Mouse (Mus musculus): Measurements from ENCODE around the gene Ntm. TPM values are rescaled to one million over a fixed set of nuclear protein-coding genes. Genes with fewer than 3 reads are reported as not detected.

Gene Ntm
- total and polyA plus RNA-seq, 3 experiments, result 1.6 to 1.9 (median 1.8) TPM

GRCm38 (mm10) chr9:29769361-29769760 lies 193.6 kb downstream of the Ntm start:
- intact Hi-C loops (cut with DNase I), result no loop called here
- Histone ChIP-seq H3K27me3 (ENCODE audit: control insufficient read depth, insufficient read depth, low read length) (no peaks in the 10 kb centered on the region), H3K79me2 (replicated peaks; ENCODE audit: control insufficient read depth, insufficient read depth, low read length) (no peaks in the 10 kb centered on the region), H3K36me3 (ENCODE audit: control insufficient read depth, insufficient read depth, low read length) (no peaks in the 10 kb centered on the region), H3K27ac (no peak overlapping the region), H3K4me1 (ENCODE audit: control insufficient read depth, insufficient read depth, low read length) (no peaks in the 10 kb centered on the region), H3K9ac (ENCODE audit: low read depth, low read length) (no peak overlapping the region), H3K4me3 (no peak overlapping the region)
- WGBS, result 43% methylated on average over 4 of the region's 4 CpGs
- no peak for TF ChIP-seq CTCF (IDR thresholded peaks at IDR 0.05)
- no peak for DNase-seq

- Histone ChIP-seq H3K4me3 (no peak overlapping the region), H3K27ac (no peak overlapping the region), H3K9ac (ENCODE audit: low read depth, low read length) (no peak overlapping the region), H3K79me2 (replicated peaks; ENCODE audit: control insufficient read depth, insufficient read depth, low read length) (no peaks in the 10 kb centered on the region), H3K27me3 (ENCODE audit: control insufficient read depth, insufficient read depth, low read length) (no peaks in the 10 kb centered on the region), H3K4me1 (ENCODE audit: control insufficient read depth, insufficient read depth, low read length) (no peaks in the 10 kb centered on the region), H3K36me3 (ENCODE audit: control insufficient read depth, insufficient read depth, low read length) (no peaks in the 10 kb centered on the region)
- no peak for TF ChIP-seq CTCF (IDR thresholded peaks at IDR 0.05)
- TF ChIP-seq EP300 (IDR thresholded peaks at IDR 0.05; ENCODE audit: insufficient read depth, low read depth, low read length), result no peak
- no peak for TF ChIP-seq POLR2A (IDR thresholded peaks at IDR 0.05; ENCODE audit: insufficient read depth, low read depth, low read length)
- WGBS, result 72% methylated on average over 6 of the region's 6 CpGs
- no peak for DNase-seq
- intact Hi-C loops (cut with DNase I), result no loop called here
These were observed 196.7 kb downstream of the Ntm start for GRCm38 (mm10) chr9:29765990-29766980.

- 75% methylated on average over 4 of the region's 4 CpGs for WGBS
- DNase-seq, result no peak
These were observed 199.6 kb downstream of the Ntm start for GRCm38 (mm10) chr9:29763338-29763737.

GRCm38 (mm10) chr9:29761952-29762586 lies 200.9 kb downstream of the Ntm start:
- no peak overlapping the region for H3K9ac ChIP-seq (ENCODE audit: low read depth, low read length)
- no peak for TF ChIP-seq EP300 (IDR thresholded peaks at IDR 0.05; ENCODE audit: insufficient read depth, low read depth, low read length)
- no peak for TF ChIP-seq POLR2A (IDR thresholded peaks at IDR 0.05; ENCODE audit: insufficient read depth, low read depth, low read length)
- TF ChIP-seq CTCF (IDR thresholded peaks at IDR 0.05), result no peak
- H3K4me3 ChIP-seq, result no peak overlapping the region
- no peak overlapping the region for H3K27ac ChIP-seq
- DNase-seq, result no peak
- 71% methylated on average over 8 of the region's 8 CpGs for WGBS
- no peaks in the 10 kb centered on the region for H3K27me3 ChIP-seq (ENCODE audit: control insufficient read depth, insufficient read depth, low read length)
- no peaks in the 10 kb centered on the region for H3K79me2 ChIP-seq (replicated peaks; ENCODE audit: control insufficient read depth, insufficient read depth, low read length)
- intact Hi-C loops (cut with DNase I), result no loop called here
- H3K4me1 ChIP-seq (ENCODE audit: control insufficient read depth, insufficient read depth, low read length), result no peaks in the 10 kb centered on the region
- H3K36me3 ChIP-seq (ENCODE audit: control insufficient read depth, insufficient read depth, low read length), result no peaks in the 10 kb centered on the region

More at GRCm38 (mm10) chr9:29763338-29763737, 199.6 kb downstream of the Ntm start:
- no peak overlapping the region for H3K27ac ChIP-seq
- H3K36me3 ChIP-seq (ENCODE audit: control insufficient read depth, insufficient read depth, low read length), result no peaks in the 10 kb centered on the region
- H3K79me2 ChIP-seq (replicated peaks; ENCODE audit: control insufficient read depth, insufficient read depth, low read length), result no peaks in the 10 kb centered on the region
- H3K27me3 ChIP-seq (ENCODE audit: control insufficient read depth, insufficient read depth, low read length), result no peaks in the 10 kb centered on the region
- H3K9ac ChIP-seq (ENCODE audit: low read depth, low read length), result no peak overlapping the region
- no peak for TF ChIP-seq CTCF (IDR thresholded peaks at IDR 0.05)
- TF ChIP-seq POLR2A (IDR thresholded peaks at IDR 0.05; ENCODE audit: insufficient read depth, low read depth, low read length), result no peak
- no peak for TF ChIP-seq EP300 (IDR thresholded peaks at IDR 0.05; ENCODE audit: insufficient read depth, low read depth, low read length)
- intact Hi-C loops (cut with DNase I), result no loop called here
- no peaks in the 10 kb centered on the region for H3K4me1 ChIP-seq (ENCODE audit: control insufficient read depth, insufficient read depth, low read length)
- no peak overlapping the region for H3K4me3 ChIP-seq

GRCm38 (mm10) chr9:29761511-29761910 lies 201.4 kb downstream of the Ntm start:
- no peak overlapping the region for H3K27ac ChIP-seq
- no peak for DNase-seq
- no peak overlapping the region for H3K4me3 ChIP-seq
- H3K36me3 ChIP-seq (ENCODE audit: control insufficient read depth, insufficient read depth, low read length), result no peaks in the 10 kb centered on the region
- intact Hi-C loops (cut with DNase I), result no loop called here
- H3K79me2 ChIP-seq (replicated peaks; ENCODE audit: control insufficient read depth, insufficient read depth, low read length), result no peaks in the 10 kb centered on the region
- no peaks in the 10 kb centered on the region for H3K4me1 ChIP-seq (ENCODE audit: control insufficient read depth, insufficient read depth, low read length)
- H3K9ac ChIP-seq (ENCODE audit: low read depth, low read length), result no peak overlapping the region
- 83% methylated on average over 5 of the region's 5 CpGs for WGBS
- TF ChIP-seq CTCF (IDR thresholded peaks at IDR 0.05) (no peak), POLR2A (IDR thresholded peaks at IDR 0.05; ENCODE audit: insufficient read depth, low read depth, low read length) (no peak), EP300 (IDR thresholded peaks at IDR 0.05; ENCODE audit: insufficient read depth, low read depth, low read length) (no peak)
- H3K27me3 ChIP-seq (ENCODE audit: control insufficient read depth, insufficient read depth, low read length), result no peaks in the 10 kb centered on the region

GRCm38 (mm10) chr9:29759940-29760339 lies 203.0 kb downstream of the Ntm start:
- no peak overlapping the region for H3K27ac ChIP-seq
- no peak for DNase-seq
- WGBS, result 14% methylated on average over 3 of the region's 3 CpGs
- intact Hi-C loops (cut with DNase I), result loop anchor here (10.0 kb wide), 1 partner anchor 505 kb away; no protein-coding TSS in a partner anchor
- TF ChIP-seq EP300 (IDR thresholded peaks at IDR 0.05; ENCODE audit: insufficient read depth, low read depth, low read length), result no peak
- no peak for TF ChIP-seq CTCF (IDR thresholded peaks at IDR 0.05)
- no peak for TF ChIP-seq POLR2A (IDR thresholded peaks at IDR 0.05; ENCODE audit: insufficient read depth, low read depth, low read length)
- no peaks in the 10 kb centered on the region for H3K4me1 ChIP-seq (ENCODE audit: control insufficient read depth, insufficient read depth, low read length)
- H3K4me3 ChIP-seq, result no peak overlapping the region
- no peaks in the 10 kb centered on the region for H3K79me2 ChIP-seq (replicated peaks; ENCODE audit: control insufficient read depth, insufficient read depth, low read length)
- no peak overlapping the region for H3K9ac ChIP-seq (ENCODE audit: low read depth, low read length)
- no peaks in the 10 kb centered on the region for H3K36me3 ChIP-seq (ENCODE audit: control insufficient read depth, insufficient read depth, low read length)
- H3K27me3 ChIP-seq (ENCODE audit: control insufficient read depth, insufficient read depth, low read length), result no peaks in the 10 kb centered on the region

Data from heart, adult 2 months (tissue).